Mouse (Mus musculus): ENCODE results near the gene C1qbp.

GRCm38 (mm10) chr11:70931461-70931860, 51.4 kb downstream of the C1qbp start:
- no peak for TF ChIP-seq CTCF (IDR thresholded peaks at IDR 0.05; ENCODE audit: borderline replicate concordance, extremely low read depth, insufficient read depth, insufficient read length)
- TF ChIP-seq POLR2A (IDR thresholded peaks at IDR 0.05; ENCODE audit: borderline replicate concordance, extremely low read depth, insufficient read depth, insufficient read length, poor library complexity, severe bottlenecking): no peak

All from brain, embryonic 14.5 days (tissue).